Mouse (Mus musculus): ENCODE measurements around the gene Jsrp1.

GRCm38 (mm10) chr10:80836949-80837379, 23.7 kb upstream of the Jsrp1 start:
- TF ChIP-seq CTCF (IDR thresholded peaks at IDR 0.05; ENCODE audit: insufficient read depth, low read depth, low read length) = no peak
- TF ChIP-seq POLR2A (IDR thresholded peaks at IDR 0.05; ENCODE audit: insufficient read depth, low read depth, low read length) = no peak
